Mouse (Mus musculus): Measurements from ENCODE around the gene Lyz1.

GRCm38 (mm10) chr10:117330521-117330920 lies 37.9 kb upstream of the Lyz1 start:
- TF ChIP-seq POLR2A (IDR thresholded peaks at IDR 0.05; ENCODE audit: control insufficient read depth, extremely low read depth, insufficient read depth, low read length, poor library complexity) (no peak), CTCF (IDR thresholded peaks at IDR 0.05; ENCODE audit: borderline replicate concordance, control insufficient read depth, extremely low read depth, insufficient read depth, low read length, poor library complexity) (no peak)
